Mouse (Mus musculus) frontal cortex, postnatal 36 days (tissue): Measurements from ENCODE around the gene Tars2.
"Not testable (repeated sequence)": the region's sequence is repeated elsewhere in the genome, so short reads cannot be mapped to it uniquely, and the experiment has no call there.

Source experiments
- DNase-seq, 2 experiments: peaks; one replicate each; pipeline ENCODE4 v3.0.0; 2022; ENCODE audit warnings: low spot score in 2 of 2

Tars2 gene

DNA sequence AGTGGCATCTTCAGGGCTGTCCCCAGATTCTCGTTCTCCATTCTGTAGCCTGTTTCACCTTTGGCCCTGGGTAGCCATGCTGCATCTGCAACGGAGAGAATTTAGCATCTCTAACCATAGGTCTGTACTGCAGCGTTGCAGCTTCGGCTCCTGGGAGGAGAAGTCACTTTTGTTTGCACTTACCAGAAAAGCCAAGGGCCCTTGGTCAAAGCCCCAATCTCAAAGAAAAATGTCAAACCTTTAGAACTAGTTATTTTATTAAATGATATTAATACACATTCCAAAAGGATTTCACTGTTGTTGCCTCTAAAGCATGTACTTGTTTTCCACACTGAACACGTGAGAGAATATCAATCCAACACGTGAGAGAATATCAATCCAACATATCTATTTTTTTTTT lies at the start of gene Tars2:
Tars2 (minus strand) TSS at position 101 of the 400 bp plus-strand sequence.
- DNase-seq = no peak

DNA sequence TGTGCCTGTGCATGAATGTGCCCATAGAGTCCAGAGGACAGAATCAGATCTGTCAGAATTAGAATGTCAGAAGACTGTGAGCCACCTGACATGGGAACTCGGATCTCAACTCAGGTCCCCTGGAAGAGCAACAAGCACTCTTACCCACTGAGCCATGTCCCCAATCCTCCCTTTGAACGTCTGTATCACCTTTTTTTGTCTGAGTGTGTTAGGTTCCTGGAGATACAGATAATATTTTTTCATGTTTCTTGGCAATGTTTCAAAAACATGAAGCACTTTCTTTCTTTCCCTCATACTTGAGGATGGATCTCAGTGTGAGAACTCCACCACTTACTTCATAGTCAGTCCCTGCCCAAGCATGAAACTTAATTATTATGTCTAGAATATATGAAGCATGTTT lies 48.4 kb upstream of the Tars2 start:
- DNase-seq = no peak

DNA sequence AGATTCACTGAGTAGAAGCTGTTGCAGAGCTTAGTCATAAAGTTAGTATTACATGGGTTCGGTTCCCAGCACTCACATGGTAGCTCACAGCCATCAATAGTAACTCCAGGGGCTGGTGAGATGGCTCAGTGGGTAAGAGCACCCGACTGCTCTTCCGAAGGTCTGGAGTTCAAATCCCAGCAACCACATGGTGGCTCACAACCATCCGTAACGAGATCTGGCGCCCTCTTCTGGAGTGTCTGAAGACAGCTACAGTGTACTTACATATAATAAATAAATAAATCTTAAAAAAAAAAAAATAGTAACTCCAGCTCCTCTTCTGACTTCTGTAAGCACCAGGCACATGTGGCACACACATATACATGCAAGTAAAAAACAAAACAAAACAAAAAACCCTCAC lies 47.6 kb upstream of the Tars2 start:
- DNase-seq = not testable (repeated sequence)

DNA sequence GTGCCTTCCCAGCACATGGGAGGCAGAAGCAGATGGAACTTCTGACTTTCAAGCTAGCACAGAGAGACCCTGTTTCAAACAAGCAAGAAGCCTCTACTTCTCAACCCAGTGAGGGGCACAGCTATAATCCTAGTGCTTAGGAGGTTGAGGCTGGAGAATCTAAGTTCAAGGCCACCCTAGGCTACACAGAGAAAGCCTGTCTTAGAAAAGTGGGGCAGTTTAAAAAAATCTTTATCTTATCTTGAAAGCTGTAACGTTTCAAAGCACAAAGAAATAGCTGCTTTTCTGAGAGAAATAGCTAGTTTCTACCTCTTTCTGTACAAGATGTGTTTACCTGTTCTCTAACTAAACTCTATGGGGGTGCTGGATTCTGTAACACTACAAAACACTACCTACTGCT lies 46.7 kb upstream of the Tars2 start:
- DNase-seq = no peak

DNA sequence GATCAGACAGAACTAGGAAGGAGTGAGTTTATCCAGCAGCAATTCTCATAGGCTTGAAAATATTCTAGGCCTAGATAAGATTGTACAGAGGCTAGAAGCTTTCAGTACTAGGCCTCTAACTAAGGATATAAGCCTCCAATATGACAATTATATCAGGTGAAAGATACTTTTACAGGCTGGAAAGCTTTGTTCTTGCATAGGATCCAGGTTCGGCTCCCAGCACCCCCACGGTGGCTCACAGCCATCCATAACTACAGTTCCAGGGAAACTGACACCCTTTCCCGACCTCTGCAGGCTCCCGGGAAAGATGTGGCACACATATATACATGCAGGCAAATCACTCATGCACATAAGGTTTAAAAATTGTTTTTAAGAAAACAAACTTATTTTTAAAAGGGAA lies 43.8 kb upstream of the Tars2 start:
- no peak for DNase-seq

DNA sequence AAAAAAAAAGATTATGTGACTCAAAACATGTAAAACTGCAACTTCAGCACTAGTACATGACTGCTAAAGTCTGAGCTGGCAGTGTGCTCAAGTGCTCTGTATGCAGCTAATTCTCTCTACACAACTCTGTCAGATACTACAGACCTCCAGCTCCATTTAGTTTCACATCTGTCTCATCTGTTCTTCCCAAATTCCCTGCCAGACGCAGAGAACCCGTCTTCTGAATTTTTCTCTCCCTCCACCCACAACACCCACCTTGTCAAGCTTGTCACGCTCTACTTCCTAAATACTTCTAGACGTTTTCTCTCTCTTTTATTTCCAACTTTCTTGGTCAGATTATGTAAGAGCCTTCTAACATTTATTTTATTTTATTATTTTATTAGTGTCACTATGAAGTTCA lies 38.8 kb upstream of the Tars2 start:
- DNase-seq = no peak

DNA sequence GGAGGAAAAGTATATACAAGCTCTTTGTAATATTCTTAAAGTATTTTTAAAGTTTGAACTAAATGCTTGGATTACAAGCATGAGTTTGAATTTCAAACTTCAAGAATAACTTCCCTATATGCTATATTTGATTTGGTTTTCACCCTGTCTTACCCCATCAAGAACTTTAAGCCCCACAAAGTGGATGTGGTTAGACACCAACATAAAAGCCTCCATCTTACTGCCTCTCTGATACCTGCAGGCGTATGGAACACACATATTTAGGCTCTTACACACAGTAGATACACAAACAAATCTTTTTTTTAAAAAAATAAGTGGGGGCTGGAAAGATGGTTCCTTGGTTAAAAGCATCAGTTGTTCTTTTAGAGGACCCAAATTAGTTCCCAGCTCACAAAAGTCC lies 34.3 kb upstream of the Tars2 start:
- DNase-seq = no peak

DNA sequence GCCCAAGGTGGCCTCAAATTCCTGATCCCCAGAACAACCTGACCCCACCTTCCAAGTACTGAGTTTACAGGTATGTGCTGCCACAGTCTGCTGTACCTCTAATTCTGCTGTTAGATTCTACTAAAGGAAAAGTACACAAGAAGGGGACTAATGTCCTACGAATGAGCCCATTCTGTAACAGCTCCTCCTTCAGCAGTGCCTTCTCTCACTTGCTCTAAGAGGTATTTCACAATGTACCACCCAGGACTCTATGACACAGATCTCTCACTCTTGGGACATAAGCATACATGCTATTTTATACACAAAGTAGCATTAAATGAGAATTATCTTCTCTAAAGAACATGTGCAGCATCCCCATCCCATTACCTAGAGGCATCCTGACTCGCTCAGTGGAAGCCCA lies 33.7 kb upstream of the Tars2 start:
- no peak for DNase-seq

DNA sequence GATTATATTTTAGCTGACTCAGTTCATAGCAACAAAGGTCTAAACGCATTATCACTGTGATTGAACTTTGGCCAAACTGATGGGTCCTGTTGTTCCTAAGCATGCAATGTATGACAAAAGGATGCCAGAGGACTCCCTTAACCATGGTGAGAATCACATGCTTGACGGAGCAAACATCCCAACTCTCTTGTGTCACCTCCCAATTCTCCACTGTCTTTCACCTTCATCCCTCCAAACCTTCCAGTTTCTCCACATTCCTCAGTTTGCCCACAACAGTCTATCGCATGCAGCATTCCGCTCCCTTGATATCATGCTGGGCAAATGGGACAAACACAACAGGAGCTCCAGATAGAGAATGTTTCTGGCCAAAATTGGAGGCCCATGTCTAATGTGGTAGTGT lies 25.5 kb upstream of the Tars2 start:
- DNase-seq = no peak

DNA sequence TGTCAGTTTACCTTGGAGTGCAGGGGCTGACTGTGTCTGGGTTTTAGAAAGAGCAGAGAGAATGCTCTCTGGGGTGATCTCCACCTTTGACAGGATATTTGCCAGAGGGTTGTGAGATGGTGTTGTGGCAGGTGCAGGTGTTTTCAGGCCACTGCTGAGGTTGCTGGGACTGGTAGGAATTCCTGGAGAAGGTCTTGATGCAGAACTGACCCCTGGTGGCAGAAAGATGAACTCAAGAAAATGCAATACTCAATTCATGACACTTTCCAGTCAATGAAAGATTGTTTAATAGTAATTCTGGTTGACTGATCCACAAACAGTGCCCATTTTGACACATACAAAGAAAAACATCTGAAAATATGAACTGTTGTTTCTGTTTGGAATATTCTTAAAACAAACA lies 12.0 kb upstream of the Tars2 start:
- DNase-seq = no peak

DNA sequence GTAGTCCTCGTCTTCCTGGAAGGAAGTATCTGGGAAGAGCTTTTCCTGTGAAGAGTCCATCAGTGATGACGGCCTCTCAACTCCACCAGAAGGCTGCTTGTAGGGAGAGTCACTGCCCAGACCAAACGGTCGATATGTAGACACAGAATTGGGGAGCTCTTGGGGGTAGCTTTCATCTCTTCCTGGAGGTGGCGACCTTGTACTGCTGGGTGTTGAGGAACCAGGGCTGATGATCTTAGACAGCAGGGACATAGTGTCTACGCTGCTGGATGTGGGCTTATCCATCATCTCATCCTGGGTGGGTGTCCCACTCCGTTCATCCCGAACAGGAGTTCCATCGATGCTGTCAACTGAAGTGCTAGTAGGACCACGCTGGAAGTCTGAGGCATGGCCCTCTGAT lies 5.5 kb upstream of the Tars2 start:
- no peak for DNase-seq

DNA sequence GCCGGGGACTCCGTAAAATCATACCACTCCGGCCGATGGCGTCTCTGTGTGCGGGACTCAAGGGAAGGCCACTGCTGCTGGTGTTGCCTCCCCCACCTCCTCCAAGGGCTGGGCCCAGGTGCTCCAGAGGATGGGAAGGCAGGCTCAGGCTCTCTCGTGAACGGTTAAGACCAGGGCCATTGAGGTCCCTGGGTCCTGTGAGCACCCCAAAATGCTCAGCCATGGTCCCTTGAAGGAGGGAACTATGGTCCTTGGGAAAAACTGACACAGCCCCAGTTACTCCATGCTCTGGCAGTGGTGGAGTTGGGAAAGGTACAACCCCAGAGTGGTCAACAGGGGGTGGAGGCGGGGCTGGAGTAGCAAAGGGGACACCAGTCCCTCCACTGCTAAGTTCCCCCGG lies 3.8 kb upstream of the Tars2 start:
- DNase-seq = no peak

DNA sequence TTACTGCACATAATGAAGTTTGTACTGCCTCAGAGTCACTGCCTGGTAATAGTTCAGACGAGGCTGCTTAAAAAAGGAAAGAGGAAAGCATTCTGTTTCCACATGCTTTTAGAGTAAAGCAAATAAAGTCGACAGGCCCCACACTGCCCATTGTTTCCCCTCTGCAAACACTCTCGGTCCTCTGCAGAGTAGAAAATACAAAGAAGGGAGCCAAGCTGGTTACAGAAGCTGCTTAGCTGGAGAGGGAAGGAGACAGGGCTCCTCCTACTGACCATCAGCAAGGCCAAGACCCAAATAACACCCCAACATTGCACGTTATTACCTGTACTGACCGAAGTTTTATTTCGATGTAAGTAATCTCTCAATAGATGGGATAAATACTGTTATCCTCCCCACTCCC lies 3.0 kb upstream of the Tars2 start:
- DNase-seq = no peak

DNA sequence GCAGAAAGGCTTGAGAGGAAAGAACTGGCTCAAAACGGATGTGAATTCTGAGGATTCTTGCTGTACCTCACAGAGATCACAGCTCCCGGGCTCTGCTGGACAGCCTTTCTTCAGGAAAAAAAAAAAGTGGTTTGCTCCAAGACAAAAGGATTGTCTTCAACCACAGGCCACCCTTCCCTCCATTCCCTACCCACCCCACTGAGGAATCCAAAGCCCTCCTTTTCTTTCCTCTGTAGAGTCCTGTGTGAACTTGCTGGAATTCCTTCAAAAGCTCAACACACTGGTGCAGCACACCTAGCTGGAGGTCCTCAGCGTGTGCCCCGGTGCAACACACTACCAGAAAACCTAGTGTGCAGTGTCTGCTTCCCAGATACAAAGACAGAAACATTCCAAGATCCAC lies 1.8 kb upstream of the Tars2 start:
- DNase-seq = no peak

DNA sequence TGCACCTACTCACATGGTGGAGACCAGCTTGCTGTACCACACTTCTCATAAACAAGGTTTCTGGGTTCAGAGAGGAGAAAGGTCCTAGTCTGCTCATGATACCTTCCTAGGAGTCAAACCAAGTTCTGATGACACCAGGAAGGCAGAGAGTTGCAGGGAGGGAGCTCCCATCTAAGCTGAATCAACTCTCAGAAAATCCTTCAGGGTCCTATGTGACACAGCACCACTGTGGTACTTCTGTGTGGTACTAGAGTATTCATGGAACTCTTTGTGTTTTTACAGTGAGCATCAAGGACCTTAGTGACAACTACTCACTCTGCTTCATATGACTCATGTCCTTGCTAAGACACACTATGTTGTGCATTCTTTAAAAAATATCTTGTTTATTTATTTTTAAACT lies 650 bp upstream of the Tars2 start:
- no peak for DNase-seq

DNA sequence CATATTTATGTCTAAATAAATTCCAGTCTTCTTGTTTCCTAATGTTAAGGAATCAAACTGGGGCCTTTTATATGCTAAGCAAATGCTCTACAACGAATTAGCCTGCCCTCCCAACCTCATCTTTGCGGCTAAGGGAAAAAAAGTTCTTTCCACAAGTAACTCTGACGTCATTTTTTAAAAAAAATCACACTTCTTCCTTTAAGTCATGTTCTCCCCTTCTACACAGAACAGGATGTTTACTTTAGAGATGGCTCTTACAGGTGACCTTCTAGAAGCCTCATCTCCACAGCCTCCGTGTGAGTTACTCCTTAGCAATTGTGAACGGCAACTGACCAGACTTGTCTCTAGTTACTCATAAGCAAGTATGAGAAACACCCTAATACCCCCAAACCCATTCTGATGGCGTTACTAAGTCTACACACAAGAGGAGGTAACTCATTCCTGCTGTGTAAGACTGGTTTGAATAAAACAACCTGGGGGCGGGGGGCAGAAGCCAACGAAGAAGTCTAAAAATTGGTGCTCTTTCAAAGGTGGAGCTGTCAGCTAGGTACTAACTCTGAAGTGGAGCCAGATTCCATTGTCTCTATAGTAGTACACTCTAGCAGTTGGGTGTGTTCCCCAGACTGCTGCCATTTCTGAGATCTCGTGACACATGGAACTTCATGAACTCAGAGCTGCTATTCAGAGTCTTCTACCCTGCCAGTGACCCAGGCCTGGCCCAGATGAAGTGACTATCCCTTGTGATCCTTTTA lies 1.4 kb downstream of the Tars2 start:
- DNase-seq = no peak

DNA sequence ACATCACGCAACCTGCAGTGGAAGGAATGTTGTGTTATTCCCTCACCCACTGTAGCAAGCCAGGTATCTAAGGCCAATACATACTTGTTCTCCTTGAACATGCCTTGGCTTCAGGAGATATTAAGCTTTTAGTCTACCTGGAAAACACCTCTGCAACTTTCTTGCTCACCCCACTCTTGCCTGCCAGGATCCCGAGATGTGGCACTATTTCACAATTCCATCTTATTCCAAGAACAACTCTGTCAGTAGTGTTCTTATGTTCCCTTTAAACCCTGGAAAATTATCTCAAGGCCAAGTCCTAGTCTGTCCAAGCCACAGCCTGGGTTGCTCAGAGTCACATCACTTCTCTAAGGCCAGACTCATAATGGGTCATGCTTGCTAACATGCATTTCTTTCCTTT lies 3.2 kb downstream of the Tars2 start:
- DNase-seq = no peak

DNA sequence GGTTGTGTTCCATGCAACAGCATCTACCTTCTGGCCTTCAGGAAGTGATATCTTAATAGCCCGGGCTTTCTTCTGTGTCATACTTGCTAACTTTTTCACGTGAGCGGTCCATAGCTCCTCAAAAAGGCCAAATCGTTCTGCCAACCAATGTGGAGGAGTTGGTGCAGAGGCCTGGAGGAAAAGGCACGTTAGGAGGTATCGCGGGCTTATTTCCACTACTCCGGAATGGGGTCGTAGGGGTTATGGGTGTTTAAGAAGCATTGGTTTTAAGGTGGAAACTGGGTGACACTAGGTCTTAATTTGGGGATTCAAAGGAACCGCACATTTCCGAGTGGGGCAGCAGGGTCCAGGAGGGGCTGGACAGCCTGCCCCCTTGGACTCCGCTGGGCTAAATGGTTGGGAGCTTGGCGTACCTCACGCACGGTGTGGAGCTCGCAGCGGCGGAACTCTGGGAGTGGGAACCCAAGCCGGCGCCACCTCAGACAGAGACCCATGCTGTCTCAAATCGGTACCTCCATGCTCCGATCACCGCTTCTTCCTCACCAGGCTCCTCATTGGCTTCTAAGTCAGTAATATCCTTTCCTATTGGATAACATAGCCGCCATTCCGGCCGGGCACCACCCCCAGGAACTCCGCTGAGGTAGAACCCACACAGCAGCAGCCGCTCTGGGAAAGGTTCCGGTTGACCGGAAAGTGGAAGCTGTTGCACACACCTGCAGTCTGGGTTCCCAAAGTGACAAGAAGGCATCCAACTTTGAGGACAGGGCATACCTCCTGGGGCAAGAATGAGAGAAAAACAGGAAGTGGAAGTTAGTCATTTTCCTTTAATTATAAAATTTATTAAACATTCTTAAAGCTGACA lies 5.4 kb downstream of the Tars2 start:
- DNase-seq = peak; percentile 94 to 96

DNA sequence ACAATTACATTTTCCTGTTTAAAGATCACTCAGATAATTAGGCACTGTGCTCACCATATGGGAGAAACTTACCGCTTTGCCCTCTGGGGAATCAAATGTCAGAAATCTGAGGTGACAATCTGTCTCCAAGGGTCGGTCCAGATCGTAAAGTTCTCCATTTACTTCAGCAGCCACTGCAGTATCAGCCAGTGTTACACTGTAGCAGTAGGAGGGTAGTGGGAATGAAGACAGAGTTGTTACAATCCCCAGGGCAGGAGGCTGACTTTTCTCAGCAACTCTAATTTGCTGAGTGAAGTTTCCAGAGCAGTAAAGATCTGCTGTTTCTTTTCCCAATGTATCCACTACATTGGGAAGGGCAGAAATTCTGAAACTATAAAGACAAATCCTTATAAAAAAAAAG lies 7.1 kb downstream of the Tars2 start:
- DNase-seq = no peak

DNA sequence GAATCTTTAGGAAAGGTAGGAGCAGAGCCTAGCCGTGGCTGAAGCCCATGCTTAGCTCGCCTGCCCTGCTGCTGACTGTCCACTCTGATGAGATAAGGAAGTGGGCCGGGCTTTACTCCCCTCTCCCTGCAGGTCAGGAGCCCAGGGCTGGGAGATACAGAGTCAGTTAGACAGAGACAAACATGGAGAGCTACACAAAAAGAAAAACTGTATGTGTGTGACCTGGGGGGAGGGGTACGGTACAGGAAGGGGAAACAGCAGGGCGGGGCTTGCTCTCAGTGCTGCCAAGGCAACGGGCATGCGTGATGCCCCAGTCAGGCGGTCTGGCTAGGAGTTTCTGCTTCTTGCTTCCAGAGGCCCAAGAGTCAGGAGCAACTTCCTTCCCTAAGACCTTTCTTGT lies 19.6 kb downstream of the Tars2 start:
- DNase-seq = no peak

DNA sequence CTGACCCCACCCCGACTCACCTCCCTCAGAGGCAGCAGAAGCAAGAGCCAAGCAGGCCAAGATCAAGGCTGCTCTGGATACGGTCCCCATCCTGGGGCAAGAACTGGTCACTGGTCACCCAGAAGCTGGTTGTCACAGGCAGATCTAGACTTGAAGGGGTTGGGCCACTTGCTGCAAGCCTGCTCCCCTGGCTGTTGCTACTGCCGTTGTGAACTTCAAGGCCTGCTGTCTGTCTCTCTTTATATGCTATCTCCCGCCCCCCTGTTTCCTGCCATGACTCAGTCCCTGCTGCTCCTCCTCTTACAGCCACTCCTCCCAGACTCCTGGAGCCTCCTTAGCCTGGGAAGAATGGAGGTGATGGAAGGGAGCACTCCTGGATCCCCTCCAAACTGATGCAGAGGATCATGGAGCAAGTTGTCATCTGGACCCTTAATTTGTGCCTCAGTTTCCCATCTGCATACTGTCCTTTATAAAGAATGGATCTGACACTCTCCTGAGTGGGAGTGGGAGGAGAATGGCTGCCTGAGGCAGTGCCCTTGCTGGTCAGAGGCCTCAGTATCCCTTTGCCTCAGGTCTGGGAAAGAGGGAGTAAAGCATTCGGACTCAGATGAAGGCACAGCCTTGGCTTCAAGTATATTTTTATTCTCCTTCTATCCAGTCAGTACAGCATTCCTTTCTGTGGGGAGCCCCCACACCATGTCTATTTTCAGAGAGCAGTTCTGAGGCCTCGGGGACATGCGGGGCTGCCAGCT lies 20.5 kb downstream of the Tars2 start, which contains the start of gene Ecm1:
Ecm1 (minus strand) TSS at position 217 of the 752 bp plus-strand sequence.
- peak; percentile 54 to 56 for DNase-seq

DNA sequence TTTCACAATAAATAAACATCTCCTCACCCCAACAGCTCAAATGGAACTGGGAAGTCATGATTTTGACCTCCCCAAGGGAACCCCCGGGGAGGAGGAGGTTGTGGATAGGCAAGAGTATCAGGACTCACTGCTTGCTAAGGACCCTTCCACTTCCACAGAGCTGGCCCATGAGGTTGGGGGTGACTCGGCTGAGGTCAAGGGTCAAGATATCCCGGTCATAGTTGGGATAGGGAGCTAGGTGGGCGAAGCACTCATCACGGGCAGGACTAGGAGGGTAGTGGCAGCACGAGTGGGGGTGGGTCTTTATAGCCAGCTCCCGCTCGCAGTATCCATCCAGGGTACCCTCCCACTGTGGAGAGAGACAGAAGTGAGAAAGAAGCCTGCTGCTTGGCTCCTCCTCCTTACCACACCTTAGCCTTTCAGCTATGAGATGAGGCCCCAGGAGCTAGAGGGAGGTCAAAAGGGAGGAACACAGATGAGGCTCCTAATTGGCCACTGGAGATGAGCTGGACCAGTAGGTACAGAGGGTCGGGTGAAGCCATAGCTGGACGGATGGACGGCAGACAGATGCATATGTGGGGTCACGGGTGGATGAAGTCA lies 24.8 kb downstream of the Tars2 start:
- no peak for DNase-seq
